Mouse (Mus musculus): ENCODE measurements at regions not wholly inside any gene's neighbourhood (a gene's known extent, or its start where the extent isn't known, plus 50 kb on each side); places are given as distances from the start of the nearest gene placed in this dataset.
A peak's percentile ranks its signal among the peaks of the same experiment; 100 is the strongest.

GRCm38 (mm10) chr14:83586741-83587140, 856.6 kb upstream of the Pcdh17 start:
- peak; percentile 46 for DNase-seq (ENCODE audit: low read depth, low spot score)
